Mouse (Mus musculus): ENCODE measurements around the gene Cd101. TPM values are rescaled to one million over a fixed set of nuclear protein-coding genes. Genes with fewer than 3 reads are reported as not detected.
A peak's percentile ranks its signal among the peaks of the same experiment; 100 is the strongest.

Gene Cd101
- polyA plus RNA-seq, 1 experiment from 2014 or later, result 1.0 TPM

- no peak within 1 kb of the TSS; the same call in 1 of the 2 replicates for H3K27ac ChIP-seq (ENCODE audit: low read depth, low read length)
- peak; percentile 98 for ATAC-seq
Observed at GRCm38 (mm10) chr3:100969176-100969917, 60.0 kb downstream of the Cd101 start, which contains the start of gene Ttf2. Gene Ttf2, minus strand, starts transcription at chr3:100969663.

GRCm38 (mm10) chr3:100963849-100964542 lies 65.4 kb downstream of the Cd101 start:
- ATAC-seq, result no peak
- 79% methylated on average over 14 of the region's 14 CpGs for WGBS

More at GRCm38 (mm10) chr3:100969176-100969917, 60.0 kb downstream of the Cd101 start, which contains the start of gene Ttf2:
- no peaks in the 10 kb centered on the region for H3K4me1 ChIP-seq (replicated peaks; ENCODE audit: control insufficient read depth, insufficient read depth, low read length)
- no peaks in the 10 kb centered on the region for H3K27me3 ChIP-seq (replicated peaks; ENCODE audit: control insufficient read depth, insufficient read depth, low read length)
- no peak for TF ChIP-seq CTCF (IDR thresholded peaks at IDR 0.05; ENCODE audit: low read depth)
- peak within 1 kb of the TSS; percentile 56 for H3K4me3 ChIP-seq (ENCODE audit: low read depth, low read length)
- under 1% methylated on average over 40 of the region's 40 CpGs for WGBS
- peak within 1 kb of the TSS; percentile 74 for H3K4me2 ChIP-seq (replicated peaks; ENCODE audit: low read depth)
- peak within 1 kb of the TSS; percentile 60 for H3K9ac ChIP-seq (ENCODE audit: low read depth, low read length)
- H3K9me3 ChIP-seq (ENCODE audit: control insufficient read depth), result no peaks in the 10 kb centered on the region
- H3K36me3 ChIP-seq (ENCODE audit: control insufficient read depth, insufficient read depth), result no peaks in the 10 kb centered on the region

GRCm38 (mm10) chr3:100961501-100961900 lies 67.9 kb downstream of the Cd101 start:
- Histone ChIP-seq H3K36me3 (ENCODE audit: control insufficient read depth, insufficient read depth) (peaks cover 47% of the 10 kb centered on the region), H3K4me1 (replicated peaks; ENCODE audit: control insufficient read depth, insufficient read depth, low read length) (no peaks in the 10 kb centered on the region), H3K9me3 (ENCODE audit: control insufficient read depth) (no peaks in the 10 kb centered on the region), H3K9ac (ENCODE audit: low read depth, low read length) (no peak overlapping the region), H3K4me3 (ENCODE audit: low read depth, low read length) (no peak overlapping the region), H3K27me3 (replicated peaks; ENCODE audit: control insufficient read depth, insufficient read depth, low read length) (no peaks in the 10 kb centered on the region), H3K4me2 (replicated peaks; ENCODE audit: low read depth) (no peak overlapping the region), H3K27ac (ENCODE audit: low read depth, low read length) (no peak overlapping the region)
- TF ChIP-seq CTCF (IDR thresholded peaks at IDR 0.05; ENCODE audit: low read depth), result no peak
- no peak for ATAC-seq
- WGBS, result 86% methylated on average over 7 of the region's 7 CpGs

More at GRCm38 (mm10) chr3:100963849-100964542, 65.4 kb downstream of the Cd101 start:
- no peaks in the 10 kb centered on the region for H3K27me3 ChIP-seq (replicated peaks; ENCODE audit: control insufficient read depth, insufficient read depth, low read length)
- no peak overlapping the region for H3K4me3 ChIP-seq (ENCODE audit: low read depth, low read length)
- TF ChIP-seq CTCF (IDR thresholded peaks at IDR 0.05; ENCODE audit: low read depth), result peak; percentile 81
- H3K9me3 ChIP-seq (ENCODE audit: control insufficient read depth), result no peaks in the 10 kb centered on the region
- peaks cover 33% of the 10 kb centered on the region for H3K36me3 ChIP-seq (ENCODE audit: control insufficient read depth, insufficient read depth)
- no peak overlapping the region for H3K4me2 ChIP-seq (replicated peaks; ENCODE audit: low read depth)
- no peaks in the 10 kb centered on the region for H3K4me1 ChIP-seq (replicated peaks; ENCODE audit: control insufficient read depth, insufficient read depth, low read length)
- H3K27ac ChIP-seq (ENCODE audit: low read depth, low read length), result no peak overlapping the region
- H3K9ac ChIP-seq (ENCODE audit: low read depth, low read length), result no peak overlapping the region

- ATAC-seq, result 0 out of 2 replicates have a peak, but pooled peaks have one; percentile 22
Observed at GRCm38 (mm10) chr3:100961007-100961406, 68.3 kb downstream of the Cd101 start.

GRCm38 (mm10) chr3:100954616-100955015 lies 74.7 kb downstream of the Cd101 start:
- Histone ChIP-seq H3K27me3 (replicated peaks; ENCODE audit: control insufficient read depth, insufficient read depth, low read length) (no peaks in the 10 kb centered on the region), H3K4me3 (ENCODE audit: low read depth, low read length) (no peak overlapping the region), H3K36me3 (ENCODE audit: control insufficient read depth, insufficient read depth) (peaks cover 58% of the 10 kb centered on the region), H3K27ac (ENCODE audit: low read depth, low read length) (no peak overlapping the region), H3K4me1 (replicated peaks; ENCODE audit: control insufficient read depth, insufficient read depth, low read length) (no peaks in the 10 kb centered on the region), H3K9ac (ENCODE audit: low read depth, low read length) (no peak overlapping the region), H3K4me2 (replicated peaks; ENCODE audit: low read depth) (no peak overlapping the region), H3K9me3 (ENCODE audit: control insufficient read depth) (no peaks in the 10 kb centered on the region)
- ATAC-seq, result no peak
- TF ChIP-seq CTCF (IDR thresholded peaks at IDR 0.05; ENCODE audit: low read depth), result peak; percentile 53

More at GRCm38 (mm10) chr3:100961007-100961406, 68.3 kb downstream of the Cd101 start:
- Histone ChIP-seq H3K27me3 (replicated peaks; ENCODE audit: control insufficient read depth, insufficient read depth, low read length) (no peaks in the 10 kb centered on the region), H3K36me3 (ENCODE audit: control insufficient read depth, insufficient read depth) (peaks cover 47% of the 10 kb centered on the region), H3K4me2 (replicated peaks; ENCODE audit: low read depth) (no peak overlapping the region), H3K9me3 (ENCODE audit: control insufficient read depth) (no peaks in the 10 kb centered on the region), H3K27ac (ENCODE audit: low read depth, low read length) (no peak overlapping the region), H3K4me3 (ENCODE audit: low read depth, low read length) (no peak overlapping the region), H3K4me1 (replicated peaks; ENCODE audit: control insufficient read depth, insufficient read depth, low read length) (no peaks in the 10 kb centered on the region), H3K9ac (ENCODE audit: low read depth, low read length) (no peak overlapping the region)
- WGBS, result 65% methylated on average over 5 of the region's 5 CpGs
- no peak for TF ChIP-seq CTCF (IDR thresholded peaks at IDR 0.05; ENCODE audit: low read depth)

GRCm38 (mm10) chr3:100951531-100951930 lies 77.8 kb downstream of the Cd101 start:
- TF ChIP-seq CTCF (IDR thresholded peaks at IDR 0.05; ENCODE audit: low read depth), result no peak

More at GRCm38 (mm10) chr3:100951531-100951930, 77.8 kb downstream of the Cd101 start:
- 91% methylated on average over 4 of the region's 4 CpGs for WGBS
- Histone ChIP-seq H3K36me3 (ENCODE audit: control insufficient read depth, insufficient read depth) (peaks cover 59% of the 10 kb centered on the region), H3K27ac (ENCODE audit: low read depth, low read length) (no peak overlapping the region), H3K4me2 (replicated peaks; ENCODE audit: low read depth) (no peak overlapping the region), H3K9ac (ENCODE audit: low read depth, low read length) (no peak overlapping the region), H3K27me3 (replicated peaks; ENCODE audit: control insufficient read depth, insufficient read depth, low read length) (no peaks in the 10 kb centered on the region), H3K9me3 (ENCODE audit: control insufficient read depth) (no peaks in the 10 kb centered on the region), H3K4me1 (replicated peaks; ENCODE audit: control insufficient read depth, insufficient read depth, low read length) (no peaks in the 10 kb centered on the region), H3K4me3 (ENCODE audit: low read depth, low read length) (no peak overlapping the region)
- no peak for ATAC-seq
